Mouse (Mus musculus): ENCODE measurements around the gene 4931406P16Rik. TPM values are rescaled to one million over a fixed set of nuclear protein-coding genes. Genes with fewer than 3 reads are reported as not detected.
"Not testable (repeated sequence)": the region's sequence is repeated elsewhere in the genome, so short reads cannot be mapped to it uniquely, and the experiment has no call there.

Gene 4931406P16Rik
- polyA plus RNA-seq, 1 experiment from 2014 or later: 33.3 TPM

DNA sequence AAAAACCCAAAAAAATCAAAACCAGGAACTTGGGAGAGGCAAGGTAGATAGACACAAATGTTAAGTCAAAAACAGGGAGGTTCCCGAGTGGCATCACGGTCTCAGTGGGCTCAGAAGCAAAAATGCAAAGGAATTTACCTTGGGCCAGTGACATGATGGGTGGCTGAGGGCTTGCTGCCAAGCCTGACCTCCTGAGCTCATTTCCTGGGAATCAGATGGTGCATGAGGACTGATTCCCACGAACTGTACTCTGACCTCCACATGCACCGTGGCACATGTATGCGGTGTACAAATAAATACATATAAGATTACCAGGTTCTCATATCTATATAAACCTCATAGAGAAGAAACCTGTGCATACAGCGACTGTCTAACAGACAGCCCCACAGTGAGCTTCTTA lies 89.0 kb downstream of the 4931406P16Rik start:
- peaks cover 51% of the 10 kb centered on the region for H3K36me3 ChIP-seq
- no peak overlapping the region for H3K4me2 ChIP-seq
- H3K9me3 ChIP-seq: no peaks in the 10 kb centered on the region
- 89% methylated on average over 6 of the region's 6 CpGs for WGBS
- H3K27me3 ChIP-seq: no peaks in the 10 kb centered on the region
- H3K4me1 ChIP-seq (replicated peaks): peaks cover 29% of the 10 kb centered on the region
- H3K9ac ChIP-seq: no peak overlapping the region
- no peak overlapping the region for H3K27ac ChIP-seq (replicated peaks)
- no peak overlapping the region for H3K4me3 ChIP-seq
- no peak for ATAC-seq (ENCODE audit: low FRiP score, low read depth)

DNA sequence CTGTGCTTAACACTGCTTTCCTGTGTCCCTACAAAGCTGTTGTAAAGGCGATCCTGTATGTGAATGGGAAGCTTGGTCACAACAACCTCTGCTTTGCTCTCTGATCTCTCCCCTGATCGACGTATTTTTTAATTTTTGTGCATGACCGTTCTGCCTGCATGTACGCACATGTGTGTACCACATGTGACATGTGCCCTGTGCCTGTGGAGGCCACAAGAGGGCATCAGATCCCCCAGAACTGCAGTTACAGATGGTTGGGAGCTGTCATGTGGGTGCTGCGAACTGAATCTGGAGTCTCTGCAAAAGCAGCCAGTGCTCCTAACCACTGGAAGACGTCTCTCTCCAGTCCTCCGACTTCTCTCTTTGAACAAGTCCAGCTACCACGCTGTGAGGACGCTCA lies 91.0 kb downstream of the 4931406P16Rik start:
- H3K4me2 ChIP-seq: no peak overlapping the region
- peaks cover 10% of the 10 kb centered on the region for H3K4me1 ChIP-seq (replicated peaks)
- ATAC-seq (ENCODE audit: low FRiP score, low read depth): no peak
- H3K4me3 ChIP-seq: no peak overlapping the region
- no peaks in the 10 kb centered on the region for H3K27me3 ChIP-seq
- peaks cover 67% of the 10 kb centered on the region for H3K36me3 ChIP-seq
- H3K9ac ChIP-seq: no peak overlapping the region
- H3K27ac ChIP-seq (replicated peaks): no peak overlapping the region
- H3K9me3 ChIP-seq: no peaks in the 10 kb centered on the region
- WGBS: 92% methylated on average over 10 of the region's 10 CpGs

DNA sequence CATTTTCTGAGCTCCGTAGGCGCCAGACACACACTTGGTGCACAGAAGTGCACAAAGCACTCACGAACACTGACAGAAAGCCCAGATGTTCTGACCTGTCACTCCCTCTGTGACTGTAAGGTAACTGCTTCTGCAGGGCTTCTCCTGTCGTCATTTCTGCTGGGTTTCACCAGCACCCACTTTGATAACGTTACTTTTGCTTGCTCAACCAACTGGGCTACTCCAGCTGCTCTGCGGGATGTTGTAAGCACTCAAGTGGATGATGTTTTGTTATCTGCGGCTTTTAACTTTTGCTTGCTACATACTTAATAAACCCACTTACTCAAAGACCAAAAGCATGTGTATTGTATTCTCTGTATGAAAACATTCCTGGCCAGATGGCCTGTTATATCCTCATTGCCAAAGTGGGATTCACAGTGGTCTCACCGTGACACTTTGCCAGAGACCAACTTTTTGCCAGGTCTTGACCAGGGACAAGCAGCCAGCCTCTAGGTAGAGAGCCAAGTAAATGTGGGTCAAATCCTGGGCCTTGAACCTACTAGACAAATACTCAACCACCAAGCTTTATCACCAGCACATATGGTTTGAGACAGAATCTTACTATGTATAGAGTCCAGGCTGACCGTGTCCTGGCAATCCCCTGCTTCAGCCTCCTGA lies 91.6 kb downstream of the 4931406P16Rik start:
- Histone ChIP-seq H3K4me2 (no peak overlapping the region), H3K27ac (replicated peaks) (no peak overlapping the region), H3K4me1 (replicated peaks) (0 out of 2 replicates have a peak, but pooled peaks cover 7% of the 10 kb centered on the region), H3K9me3 (no peaks in the 10 kb centered on the region), H3K27me3 (no peaks in the 10 kb centered on the region), H3K9ac (no peak overlapping the region), H3K4me3 (no peak overlapping the region), H3K36me3 (peaks cover 66% of the 10 kb centered on the region)
- no peak for ATAC-seq (ENCODE audit: low FRiP score, low read depth)
- WGBS: 92% methylated on average over 9 of the region's 9 CpGs

DNA sequence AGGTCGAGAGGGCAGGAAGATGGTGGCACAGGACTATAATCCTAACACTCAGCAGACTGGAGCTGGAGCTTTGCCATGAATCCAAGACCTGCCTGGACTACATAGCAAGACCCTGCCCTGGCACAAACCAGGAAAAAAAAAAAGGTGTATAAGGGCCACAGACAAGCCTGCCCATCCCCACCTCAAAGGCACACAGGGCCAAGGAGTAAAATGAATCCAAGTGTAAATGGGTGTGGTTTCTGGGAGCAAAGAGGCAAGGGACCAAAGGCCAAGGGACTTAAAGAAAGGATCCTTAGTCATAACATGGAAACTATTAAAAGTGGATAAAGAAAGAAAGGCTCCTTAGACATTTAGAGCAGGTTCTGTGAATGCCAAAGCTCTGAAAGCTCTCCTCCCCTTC lies 94.9 kb downstream of the 4931406P16Rik start:
- H3K4me1 ChIP-seq (replicated peaks): no peaks in the 10 kb centered on the region
- no peak overlapping the region for H3K4me2 ChIP-seq
- no peaks in the 10 kb centered on the region for H3K9me3 ChIP-seq
- 78% methylated on average over 1 of the region's 1 CpGs for WGBS
- ATAC-seq (ENCODE audit: low FRiP score, low read depth): no peak
- H3K36me3 ChIP-seq: peaks cover 85% of the 10 kb centered on the region
- no peak overlapping the region for H3K27ac ChIP-seq (replicated peaks)
- H3K9ac ChIP-seq: no peak overlapping the region
- H3K27me3 ChIP-seq: no peaks in the 10 kb centered on the region
- H3K4me3 ChIP-seq: no peak overlapping the region

DNA sequence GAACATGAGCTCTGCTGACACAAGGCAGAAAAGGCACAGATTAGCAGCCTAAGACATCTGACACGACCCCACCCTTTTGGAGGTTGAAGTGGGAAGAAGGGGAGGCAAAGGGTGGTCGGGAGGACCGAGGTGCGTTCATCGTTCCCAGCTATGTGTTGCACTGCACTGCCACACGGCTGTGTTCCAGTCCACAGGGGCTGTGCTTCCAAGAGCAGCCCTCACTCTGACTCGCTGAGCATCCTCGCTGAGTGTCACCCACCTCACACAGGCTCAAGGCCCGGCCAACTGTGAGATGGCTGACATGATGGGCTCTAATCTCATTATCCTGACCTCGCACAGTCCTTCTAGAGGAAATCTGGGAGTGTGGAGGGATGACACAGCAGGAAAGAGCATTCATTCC lies 96.9 kb downstream of the 4931406P16Rik start:
- H3K4me2 ChIP-seq: no peak overlapping the region
- no peaks in the 10 kb centered on the region for H3K4me1 ChIP-seq (replicated peaks)
- peaks cover 85% of the 10 kb centered on the region for H3K36me3 ChIP-seq
- H3K9ac ChIP-seq: no peak overlapping the region
- no peak overlapping the region for H3K4me3 ChIP-seq
- ATAC-seq (ENCODE audit: low FRiP score, low read depth): no peak
- no peaks in the 10 kb centered on the region for H3K27me3 ChIP-seq
- no peak overlapping the region for H3K27ac ChIP-seq (replicated peaks)
- H3K9me3 ChIP-seq: no peaks in the 10 kb centered on the region
- WGBS: 93% methylated on average over 10 of the region's 10 CpGs

DNA sequence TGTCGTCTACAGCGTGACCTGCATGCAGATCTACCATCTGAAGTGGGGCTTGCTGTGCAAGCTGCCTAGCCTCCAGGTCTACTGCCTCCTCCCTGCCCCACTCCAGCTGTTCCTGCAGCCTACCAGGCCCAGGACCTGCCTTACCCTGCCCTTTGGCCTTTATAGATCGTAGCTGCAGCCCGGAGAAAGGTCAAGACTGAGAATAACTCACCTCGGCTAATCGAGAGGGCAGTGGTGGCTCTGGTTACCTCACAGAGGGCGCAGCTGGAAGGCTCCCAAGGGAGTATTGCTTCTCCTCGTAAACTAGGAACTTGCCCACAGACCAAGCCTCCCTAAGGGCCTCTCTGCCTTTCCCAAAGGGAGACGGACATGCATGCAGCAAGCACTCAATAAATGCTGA lies 97.9 kb downstream of the 4931406P16Rik start:
- Histone ChIP-seq H3K9ac (no peak overlapping the region), H3K4me2 (no peak overlapping the region), H3K4me3 (no peak overlapping the region), H3K9me3 (no peaks in the 10 kb centered on the region), H3K27me3 (no peaks in the 10 kb centered on the region), H3K4me1 (replicated peaks) (no peaks in the 10 kb centered on the region), H3K36me3 (peaks cover 85% of the 10 kb centered on the region), H3K27ac (replicated peaks) (no peak overlapping the region)
- ATAC-seq (ENCODE audit: low FRiP score, low read depth): no peak
- WGBS: 93% methylated on average over 9 of the region's 9 CpGs

DNA sequence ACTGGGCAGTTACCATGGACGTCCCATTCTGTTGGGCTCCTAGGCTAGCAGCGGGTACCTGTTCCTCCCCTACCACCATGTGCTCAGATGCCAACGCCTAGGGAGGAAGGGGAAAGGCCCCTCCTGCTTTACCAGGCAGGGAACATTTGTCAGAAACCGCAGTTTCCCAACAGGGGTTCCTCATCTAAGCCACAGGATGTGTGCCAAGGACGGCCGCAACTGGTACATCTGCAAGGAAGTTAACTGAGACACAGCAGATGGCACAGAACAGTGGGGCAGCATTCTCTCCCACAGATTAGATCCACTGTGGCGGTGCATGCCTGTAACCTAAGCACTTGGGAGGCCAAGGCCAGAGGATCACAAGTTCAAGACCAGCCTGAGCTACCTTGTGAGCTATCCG lies 98.7 kb downstream of the 4931406P16Rik start:
- Histone ChIP-seq H3K9ac (no peak overlapping the region), H3K36me3 (peaks cover 85% of the 10 kb centered on the region), H3K27ac (replicated peaks) (no peak overlapping the region), H3K4me3 (no peak overlapping the region), H3K27me3 (no peaks in the 10 kb centered on the region), H3K4me1 (replicated peaks) (no peaks in the 10 kb centered on the region), H3K4me2 (no peak overlapping the region), H3K9me3 (no peaks in the 10 kb centered on the region)
- 85% methylated on average over 8 of the region's 8 CpGs for WGBS
- ATAC-seq (ENCODE audit: low FRiP score, low read depth): no peak

DNA sequence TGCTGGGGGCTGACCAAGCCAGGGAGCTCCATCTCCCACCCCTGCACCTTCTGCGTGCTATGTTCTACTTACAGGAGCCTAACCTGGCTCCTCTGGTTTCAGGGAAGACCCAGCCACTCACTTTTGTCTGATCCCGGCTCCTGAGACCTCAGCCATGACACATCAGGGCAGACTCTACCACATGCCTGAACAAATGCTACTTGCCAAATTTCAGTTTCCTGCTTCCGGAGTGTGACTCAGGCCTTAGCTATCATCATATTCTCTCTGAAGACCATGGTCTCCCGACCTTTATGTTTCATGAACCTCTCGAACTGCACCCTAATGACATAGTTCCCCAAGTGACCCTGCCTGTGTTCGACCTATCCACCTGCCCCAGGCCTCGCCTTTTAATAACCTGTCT lies 100.1 kb downstream of the 4931406P16Rik start:
- Histone ChIP-seq H3K9me3 (no peaks in the 10 kb centered on the region), H3K27me3 (no peaks in the 10 kb centered on the region), H3K4me1 (replicated peaks) (no peaks in the 10 kb centered on the region), H3K4me3 (no peak overlapping the region), H3K4me2 (no peak overlapping the region), H3K27ac (replicated peaks) (no peak overlapping the region), H3K36me3 (peaks cover 85% of the 10 kb centered on the region), H3K9ac (no peak overlapping the region)
- ATAC-seq (ENCODE audit: low FRiP score, low read depth): no peak
- 96% methylated on average over 7 of the region's 7 CpGs for WGBS

DNA sequence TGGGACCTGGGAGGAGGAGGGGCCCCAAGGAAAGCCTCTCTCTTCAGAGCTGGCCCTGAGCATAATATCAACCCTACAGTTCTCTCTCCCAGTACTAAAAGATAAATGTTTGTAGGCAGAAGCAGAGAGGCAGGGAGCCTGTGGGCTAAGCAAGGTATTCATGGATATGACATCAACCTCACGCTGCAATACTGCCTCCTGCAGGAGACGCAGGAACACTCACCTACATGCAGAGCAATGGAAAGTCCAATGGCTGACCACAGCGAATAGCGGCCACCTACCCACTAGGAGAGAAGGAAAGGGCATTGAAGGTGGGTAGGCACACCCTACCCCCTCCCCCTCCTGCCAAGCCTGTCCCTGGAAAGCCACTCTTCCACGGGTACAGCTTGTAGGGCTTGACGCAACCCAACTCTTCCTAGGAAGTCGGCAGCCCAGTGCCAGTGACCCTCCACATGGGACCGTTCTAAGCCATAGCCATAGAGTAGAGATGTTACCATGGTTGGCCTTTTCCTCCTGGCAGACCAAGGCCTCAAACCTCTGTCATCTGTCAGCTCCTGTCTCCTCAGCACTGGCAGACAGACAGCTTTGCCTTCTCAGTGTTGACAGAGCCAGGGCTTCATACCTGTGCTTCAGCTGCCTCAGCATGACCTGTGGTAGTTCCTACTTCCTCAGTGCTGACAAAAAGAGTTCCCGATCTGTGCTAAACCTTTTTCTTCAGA lies 105.2 kb downstream of the 4931406P16Rik start:
- ATAC-seq (ENCODE audit: low FRiP score, low read depth): no peak
- Histone ChIP-seq H3K4me3 (no peak overlapping the region), H3K9me3 (no peaks in the 10 kb centered on the region), H3K27ac (replicated peaks) (no peak overlapping the region), H3K36me3 (peaks cover 97% of the 10 kb centered on the region), H3K4me2 (no peak overlapping the region), H3K4me1 (replicated peaks) (no peaks in the 10 kb centered on the region), H3K9ac (no peak overlapping the region), H3K27me3 (no peaks in the 10 kb centered on the region)
- 94% methylated on average over 9 of the region's 9 CpGs for WGBS

DNA sequence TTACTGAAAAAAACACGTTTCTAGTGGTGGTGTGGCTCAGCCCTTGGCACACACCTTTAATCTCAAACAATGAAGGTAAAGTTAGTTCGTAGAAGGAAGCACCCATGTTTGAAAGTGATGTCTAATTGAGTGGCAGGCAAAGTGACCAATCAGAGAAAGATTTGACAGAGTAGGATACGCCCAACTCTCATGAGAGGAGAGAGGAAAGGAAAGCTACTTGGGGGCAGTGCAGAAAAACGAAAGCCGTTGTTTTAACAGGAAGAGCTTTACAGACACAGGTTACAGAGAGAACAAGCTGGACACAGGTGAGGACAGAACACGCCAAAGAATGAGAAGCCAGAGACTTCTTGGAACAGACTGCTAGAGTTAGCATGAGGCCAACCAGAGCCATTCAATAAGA lies 107.0 kb downstream of the 4931406P16Rik start:
- 96% methylated on average over 6 of the region's 6 CpGs for WGBS
- Histone ChIP-seq H3K9me3 (no peaks in the 10 kb centered on the region), H3K9ac (no peak overlapping the region), H3K4me3 (no peak overlapping the region), H3K36me3 (peaks cover 98% of the 10 kb centered on the region), H3K4me1 (replicated peaks) (no peaks in the 10 kb centered on the region), H3K27ac (replicated peaks) (no peak overlapping the region), H3K4me2 (no peak overlapping the region), H3K27me3 (no peaks in the 10 kb centered on the region)
- ATAC-seq (ENCODE audit: low FRiP score, low read depth): no peak

DNA sequence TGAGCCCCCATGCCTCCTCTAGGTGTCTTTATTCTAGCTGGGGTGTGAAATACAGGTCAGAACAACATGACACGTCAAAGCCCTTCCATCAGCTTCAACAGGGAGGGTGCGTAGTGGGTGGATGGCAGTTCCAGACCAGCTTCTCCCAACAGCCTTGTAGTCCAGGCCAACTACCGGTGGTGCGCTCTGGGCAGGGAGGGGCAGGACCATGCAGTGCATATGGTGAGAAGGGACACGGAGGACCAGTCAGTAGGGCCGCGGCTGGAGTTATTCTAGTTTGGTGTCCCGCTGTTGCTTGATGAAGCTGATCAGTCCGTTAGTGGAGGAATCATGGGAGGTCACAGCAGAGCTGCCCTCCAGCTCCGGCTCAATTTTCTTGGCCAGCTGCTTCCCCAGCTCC lies 111.2 kb downstream of the 4931406P16Rik start:
- 90% methylated on average over 10 of the region's 10 CpGs for WGBS
- H3K27me3 ChIP-seq; H3K4me2 ChIP-seq; H3K9ac ChIP-seq; ATAC-seq (ENCODE audit: low FRiP score, low read depth); H3K27ac ChIP-seq (replicated peaks); H3K9me3 ChIP-seq; H3K4me3 ChIP-seq; H3K4me1 ChIP-seq (replicated peaks): not testable (repeated sequence)
- H3K36me3 ChIP-seq: peaks cover 68% of the 10 kb centered on the region

DNA sequence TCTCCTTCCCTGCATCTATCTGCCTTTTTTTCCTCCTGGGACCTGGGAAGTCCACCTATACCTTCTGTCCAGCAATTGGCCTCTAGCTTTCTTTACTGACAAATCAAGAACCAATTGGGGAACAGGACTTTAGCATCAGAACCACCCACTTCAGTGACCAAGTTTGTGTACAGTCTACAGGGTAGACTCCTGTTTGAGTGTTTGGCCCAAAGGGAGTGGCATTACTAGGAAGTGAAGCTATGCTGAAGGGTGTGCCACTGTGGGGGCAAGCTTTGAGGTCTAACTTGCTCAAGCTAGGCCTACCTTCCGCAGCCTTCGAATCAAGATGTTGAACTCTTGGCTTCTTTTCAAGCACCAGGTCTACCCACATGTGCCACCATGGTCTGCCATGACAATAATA lies 112.5 kb downstream of the 4931406P16Rik start:
- H3K27ac ChIP-seq (replicated peaks): no peak overlapping the region
- no peak overlapping the region for H3K9ac ChIP-seq
- ATAC-seq (ENCODE audit: low FRiP score, low read depth): no peak
- H3K4me1 ChIP-seq (replicated peaks): peaks cover 2% of the 10 kb centered on the region
- H3K9me3 ChIP-seq: no peaks in the 10 kb centered on the region
- 100% methylated on average over 2 of the region's 2 CpGs for WGBS
- no peaks in the 10 kb centered on the region for H3K27me3 ChIP-seq
- H3K4me3 ChIP-seq: no peak overlapping the region
- no peak overlapping the region for H3K4me2 ChIP-seq
- peaks cover 55% of the 10 kb centered on the region for H3K36me3 ChIP-seq

Data from hindbrain, embryonic 15.5 days (tissue).